Mouse (Mus musculus): ENCODE measurements around the gene Gm42791. TPM values are rescaled to one million over a fixed set of nuclear protein-coding genes. Genes with fewer than 3 reads are reported as not detected.

The Gm42791 gene
- polyA plus RNA-seq, 1 experiment from 2014 or later: not detected

DNA sequence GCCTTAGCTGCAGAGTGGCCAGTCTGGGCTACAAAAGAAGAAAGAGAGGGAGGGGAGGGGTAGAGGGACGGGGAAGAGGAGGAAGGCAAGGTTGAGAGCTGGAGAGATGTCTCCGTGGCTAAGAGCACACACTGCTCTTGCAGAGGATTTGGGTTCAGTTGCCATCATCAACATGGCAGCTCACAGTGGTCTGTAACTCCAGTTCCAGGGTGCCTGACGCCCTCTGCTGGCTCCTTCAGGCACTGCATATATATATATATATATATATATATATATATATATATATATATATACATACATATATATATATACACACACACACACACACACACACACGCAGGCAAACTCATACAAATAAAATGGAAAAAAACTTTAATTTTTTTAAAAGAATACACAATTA, 47.5 kb downstream of the Gm42791 start:
- no peak for TF ChIP-seq CTCF (IDR thresholded peaks at IDR 0.05)
- H3K27me3 ChIP-seq: no peaks in the 10 kb centered on the region
- in situ Hi-C loops (cut with MboI; ENCODE audit: low pct_unique_long_range_greater_than_20kb): no loop called here
- no peak for ATAC-seq
- POLR2A ChIA-PET: no interaction called here
- CTCF ChIA-PET: interaction anchor here (0.8 to 1.4 kb wide), 4 partner anchors 11 to 59 kb away, joined by 3 to 4 read pairs (median 3); no protein-coding TSS in a partner anchor
- DNase-seq (ENCODE audit: low read depth, low spot score): no peak

DNA sequence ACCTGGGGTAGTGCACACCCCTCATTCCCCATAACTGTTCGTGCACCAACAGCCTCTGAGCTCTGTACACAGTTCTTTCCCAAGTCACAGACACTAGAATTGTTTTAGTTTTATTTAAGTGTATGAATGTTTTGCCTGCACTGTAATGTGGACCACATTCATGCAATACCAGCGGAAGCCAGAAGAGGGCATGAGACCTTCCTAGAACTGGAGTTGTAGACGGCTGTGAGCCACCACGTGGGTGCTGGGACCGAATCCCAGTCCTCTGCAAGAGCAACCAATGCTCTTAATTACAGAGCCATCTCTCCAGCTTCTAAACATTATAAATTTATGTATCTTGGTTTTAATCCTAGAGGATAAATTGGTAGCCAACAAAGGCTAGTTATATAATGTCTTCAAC, 48.2 kb downstream of the Gm42791 start:
- peak; percentile 70 for TF ChIP-seq CTCF (IDR thresholded peaks at IDR 0.05)
- ChIA-PET POLR2A (no interaction called here), CTCF (interaction anchor here (1.2 to 1.4 kb wide), 2 partner anchors 10 to 14 kb away, joined by 3 to 4 read pairs; no protein-coding TSS in a partner anchor)
- DNase-seq (ENCODE audit: low read depth, low spot score) (no peak), ATAC-seq (no peak)
- in situ Hi-C loops (cut with MboI; ENCODE audit: low pct_unique_long_range_greater_than_20kb): no loop called here
- no peaks in the 10 kb centered on the region for H3K27me3 ChIP-seq

DNA sequence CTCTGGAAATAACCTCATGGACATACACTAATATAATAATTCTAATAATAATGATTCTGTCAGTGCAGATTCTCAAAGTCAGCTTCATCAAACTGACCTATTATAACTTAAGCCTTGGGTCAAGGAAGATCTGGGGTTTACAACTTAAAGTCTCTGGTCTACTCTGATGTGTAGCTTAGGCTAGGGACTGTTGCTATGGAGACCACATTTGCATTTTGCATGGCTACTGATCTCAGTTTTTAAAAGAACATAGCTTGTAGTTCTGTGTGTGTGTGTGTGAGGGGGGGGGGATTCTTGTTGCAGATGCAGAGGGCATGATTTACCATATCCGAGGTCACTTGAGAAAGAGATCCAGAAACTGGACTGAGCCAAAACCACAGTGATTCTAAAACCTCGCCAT, 49.2 kb downstream of the Gm42791 start:
- ATAC-seq (no peak), DNase-seq (ENCODE audit: low read depth, low spot score) (no peak)
- in situ Hi-C loops (cut with MboI; ENCODE audit: low pct_unique_long_range_greater_than_20kb): no loop called here
- H3K27me3 ChIP-seq: no peaks in the 10 kb centered on the region
- TF ChIP-seq CTCF (IDR thresholded peaks at IDR 0.05): no peak
- POLR2A ChIA-PET: interaction anchor here (0.5 to 0.7 kb wide), 2 partner anchors 12 to 35 kb away, joined by 4 to 7 read pairs; no protein-coding TSS in a partner anchor
- CTCF ChIA-PET: interaction anchor here (1.1 kb wide), 1 partner anchor 9 kb away, joined by 4 read pairs; no protein-coding TSS in a partner anchor

DNA sequence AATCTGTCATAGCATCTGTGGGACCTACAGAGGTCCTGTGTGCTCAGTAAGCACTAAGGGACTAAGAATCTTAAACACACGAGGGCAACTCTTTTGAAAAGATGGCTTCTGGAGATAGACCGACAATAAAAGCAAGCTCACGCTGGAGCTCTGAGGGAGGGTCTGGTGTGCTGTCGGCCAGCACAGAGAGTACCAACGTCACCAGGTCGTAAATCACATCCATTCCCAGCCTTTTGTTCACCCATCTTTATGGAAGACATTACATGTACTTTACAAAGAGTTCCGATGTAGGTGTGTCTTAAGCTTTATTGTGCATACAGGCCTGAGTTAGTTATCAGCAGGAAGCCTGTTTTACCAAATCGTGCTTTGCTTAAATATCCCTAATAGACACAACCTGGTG, 50.9 kb downstream of the Gm42791 start:
- ATAC-seq: no peak
- TF ChIP-seq CTCF (IDR thresholded peaks at IDR 0.05): no peak
- no peaks in the 10 kb centered on the region for H3K27me3 ChIP-seq
- ChIA-PET CTCF (interaction anchor here (1.5 kb wide), 2 partner anchors 11 to 15 kb away, joined by 3 to 4 read pairs; partner anchors contain the start of gene Katnal1), POLR2A (interaction anchor here (0.5 to 1.2 kb wide), 2 partner anchors 8 to 382 kb away, joined by 3 to 8 read pairs; no protein-coding TSS in a partner anchor)
- in situ Hi-C loops (cut with MboI; ENCODE audit: low pct_unique_long_range_greater_than_20kb): no loop called here
- no peak for DNase-seq (ENCODE audit: low read depth, low spot score)

DNA sequence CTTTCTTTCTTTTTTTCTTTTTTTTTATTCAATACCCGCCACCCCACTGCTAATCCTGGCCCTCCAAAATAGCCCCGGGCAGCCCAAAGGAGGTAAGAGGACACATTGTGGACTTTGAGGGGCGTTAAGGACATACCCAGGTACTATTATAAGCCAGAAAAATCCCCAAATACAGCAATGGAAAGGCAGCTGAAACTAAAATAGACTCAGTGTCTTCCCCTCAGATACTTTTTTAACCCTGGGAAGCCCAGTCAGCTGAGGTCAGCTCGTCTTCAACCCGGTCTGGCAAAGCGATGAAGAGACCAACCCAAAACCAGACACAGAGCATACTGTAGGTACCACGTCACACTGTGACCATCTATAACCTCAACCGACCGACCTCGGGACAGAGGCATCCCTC, 51.5 kb downstream of the Gm42791 start:
- no peaks in the 10 kb centered on the region for H3K27me3 ChIP-seq
- ATAC-seq (no peak), DNase-seq (ENCODE audit: low read depth, low spot score) (no peak)
- CTCF ChIA-PET: interaction anchor here (1.5 kb wide), 2 partner anchors 12 to 15 kb away, joined by 3 to 4 read pairs; partner anchors contain the start of gene Katnal1
- no peak for TF ChIP-seq CTCF (IDR thresholded peaks at IDR 0.05)
- POLR2A ChIA-PET: interaction anchor here (1.2 kb wide), 1 partner anchor 9 kb away, joined by 3 read pairs; no protein-coding TSS in a partner anchor
- in situ Hi-C loops (cut with MboI; ENCODE audit: low pct_unique_long_range_greater_than_20kb): no loop called here

DNA sequence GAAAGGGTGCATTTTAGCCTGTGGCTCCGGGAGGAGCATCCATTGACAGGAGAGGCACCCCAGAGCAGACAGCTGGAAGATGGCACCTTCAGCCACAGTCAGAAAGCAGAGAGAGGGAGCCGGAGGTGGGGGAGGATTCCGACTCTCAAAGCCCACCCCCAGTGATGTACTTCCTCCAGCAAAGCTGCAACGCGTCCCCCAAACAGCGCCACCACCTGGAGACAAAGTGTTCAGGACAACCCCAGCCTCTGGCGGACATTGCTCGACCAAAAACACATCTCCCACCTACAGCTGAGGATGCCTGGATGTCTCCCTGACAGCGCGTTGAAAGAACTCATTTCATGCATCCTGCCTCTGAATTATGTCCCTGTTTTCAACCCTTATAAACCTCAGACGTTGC, 52.0 kb downstream of the Gm42791 start:
- CTCF ChIA-PET: interaction anchor here (0.7 to 1.3 kb wide), 2 partner anchors 15 to 27 kb away, joined by 3 read pairs; no protein-coding TSS in a partner anchor
- ATAC-seq (no peak), DNase-seq (ENCODE audit: low read depth, low spot score) (no peak)
- POLR2A ChIA-PET: no interaction called here
- TF ChIP-seq CTCF (IDR thresholded peaks at IDR 0.05): no peak
- no peaks in the 10 kb centered on the region for H3K27me3 ChIP-seq
- in situ Hi-C loops (cut with MboI; ENCODE audit: low pct_unique_long_range_greater_than_20kb): no loop called here

DNA sequence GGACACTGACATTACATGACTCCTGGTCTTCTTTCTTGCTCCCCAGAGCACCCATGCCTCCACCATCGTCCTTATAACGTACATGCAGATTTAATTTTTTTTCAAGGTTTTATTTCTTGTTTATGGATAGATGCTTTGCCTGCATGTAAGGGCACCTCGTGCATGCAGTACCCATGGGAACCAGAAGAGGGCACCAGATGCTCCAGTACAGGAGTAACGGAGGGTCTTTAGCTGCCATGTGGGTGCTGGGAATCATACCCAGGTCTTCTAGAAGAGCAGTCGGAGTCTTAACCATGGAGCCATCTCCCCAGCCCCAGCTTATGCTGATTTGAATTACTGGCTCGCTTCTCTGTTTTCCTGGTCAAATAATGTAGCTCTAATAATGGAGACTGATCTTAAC, 52.6 kb downstream of the Gm42791 start:
- no peak for ATAC-seq
- in situ Hi-C loops (cut with MboI; ENCODE audit: low pct_unique_long_range_greater_than_20kb): no loop called here
- ChIA-PET CTCF (interaction anchor here (0.7 to 1.4 kb wide), 3 partner anchors 15 to 28 kb away, joined by 3 read pairs; no protein-coding TSS in a partner anchor), POLR2A (interaction anchor here (1.1 kb wide), 1 partner anchor 24 kb away, joined by 3 read pairs; no protein-coding TSS in a partner anchor)
- DNase-seq (ENCODE audit: low read depth, low spot score): no peak
- peak; percentile 58 for TF ChIP-seq CTCF (IDR thresholded peaks at IDR 0.05)
- H3K27me3 ChIP-seq: no peaks in the 10 kb centered on the region

DNA sequence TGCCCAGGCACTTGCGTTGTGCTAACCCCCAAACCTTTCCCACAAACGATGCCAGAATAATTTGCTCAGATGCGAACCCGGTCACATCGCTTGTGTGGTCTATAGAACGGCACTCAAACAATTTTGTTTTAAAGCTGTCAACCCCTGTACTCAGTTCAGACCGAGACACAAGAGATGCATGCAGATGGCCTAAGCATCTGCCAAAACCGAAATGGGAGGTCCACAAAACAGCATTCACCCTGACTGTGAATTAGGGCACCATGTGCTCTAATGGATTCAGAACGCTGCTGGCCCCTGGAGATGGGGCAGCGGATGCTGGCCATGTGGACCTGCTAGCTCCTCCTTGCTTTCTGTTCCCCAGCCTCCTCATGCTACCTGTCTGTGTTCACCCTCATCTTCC, 53.1 kb downstream of the Gm42791 start:
- in situ Hi-C loops (cut with MboI; ENCODE audit: low pct_unique_long_range_greater_than_20kb): no loop called here
- POLR2A ChIA-PET: interaction anchor here (1.1 kb wide), 1 partner anchor 25 kb away, joined by 3 read pairs; no protein-coding TSS in a partner anchor
- no peak for DNase-seq (ENCODE audit: low read depth, low spot score)
- TF ChIP-seq CTCF (IDR thresholded peaks at IDR 0.05): no peak
- CTCF ChIA-PET: interaction anchor here (1.3 to 1.4 kb wide), 2 partner anchors 20 to 28 kb away, joined by 3 read pairs; no protein-coding TSS in a partner anchor
- no peak for ATAC-seq
- no peaks in the 10 kb centered on the region for H3K27me3 ChIP-seq

DNA sequence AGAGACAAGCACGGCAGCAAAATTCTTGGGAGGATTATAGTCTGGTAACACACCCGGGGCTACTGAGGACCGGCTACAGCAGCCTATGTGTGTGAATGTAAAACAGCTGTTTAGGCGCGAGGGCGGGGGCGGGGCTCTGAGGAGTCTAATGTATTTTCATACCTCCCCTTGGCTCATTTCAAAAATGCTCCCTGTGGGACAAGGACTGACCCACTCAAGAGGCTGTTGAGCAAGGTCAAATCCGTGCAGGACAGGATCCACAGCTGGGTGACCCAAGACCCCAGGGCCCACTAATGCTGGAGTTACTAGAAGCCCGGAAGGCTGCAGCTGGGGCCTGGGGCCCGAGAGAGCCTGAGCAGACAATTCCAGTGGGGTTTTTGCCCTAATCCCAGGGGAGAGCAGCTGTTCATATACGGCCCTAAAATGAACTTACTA, 55.0 kb downstream of the Gm42791 start:
- TF ChIP-seq CTCF (IDR thresholded peaks at IDR 0.05): no peak

DNA sequence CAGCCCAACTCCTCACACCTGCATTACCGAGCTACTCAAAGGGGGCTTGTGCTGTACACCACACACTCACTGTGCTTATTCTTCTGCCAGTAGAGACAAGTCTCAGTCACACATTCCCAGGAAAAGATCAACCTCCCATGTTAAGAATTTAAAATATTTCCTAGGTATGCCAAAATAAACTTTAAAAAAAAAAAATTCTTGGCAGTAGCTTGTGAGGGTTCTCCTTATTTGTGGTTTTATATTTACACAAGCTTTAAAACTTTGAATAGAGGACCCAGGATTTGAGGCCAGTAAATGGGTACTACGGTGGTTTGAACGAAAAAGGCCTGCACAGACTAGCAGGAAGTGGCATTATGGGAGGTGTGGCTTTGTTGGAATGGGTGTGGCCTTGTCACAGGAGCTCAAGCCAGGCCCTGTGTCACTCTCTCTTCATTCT, 58.4 kb downstream of the Gm42791 start:
- ATAC-seq: peak; percentile 82
- TF ChIP-seq CTCF (IDR thresholded peaks at IDR 0.05): no peak

More for the DNA sequence above, 55.0 kb downstream of the Gm42791 start:
- in situ Hi-C loops (cut with MboI; ENCODE audit: low pct_unique_long_range_greater_than_20kb): no loop called here
- ATAC-seq: no peak
- no peak for DNase-seq (ENCODE audit: low read depth, low spot score)
- H3K27me3 ChIP-seq: no peaks in the 10 kb centered on the region
- POLR2A ChIA-PET: interaction anchor here (1.4 kb wide), 1 partner anchor 12 kb away, joined by 5 read pairs; no protein-coding TSS in a partner anchor
- CTCF ChIA-PET: interaction anchor here (0.8 kb wide), 1 partner anchor 31 kb away, joined by 3 read pairs; no protein-coding TSS in a partner anchor

DNA sequence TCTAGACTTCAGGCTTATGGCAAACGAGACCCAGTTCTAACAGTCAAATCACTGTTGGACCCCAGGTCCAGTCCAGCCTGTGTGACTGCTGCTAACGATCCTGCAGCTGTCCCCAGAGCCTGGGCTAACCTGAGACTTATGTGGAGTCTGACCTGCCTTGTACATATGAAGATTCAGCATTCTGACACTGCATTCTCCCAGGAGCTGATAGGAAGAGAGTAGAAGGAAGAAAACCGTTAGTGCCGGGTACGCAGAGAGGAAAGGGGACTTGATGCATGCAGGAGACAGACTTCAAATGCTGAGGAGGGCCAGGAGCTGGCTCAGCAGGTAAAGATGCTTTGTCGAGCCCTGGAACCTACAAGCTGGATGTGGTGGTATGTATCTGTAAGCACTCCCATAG, 59.1 kb downstream of the Gm42791 start:
- no peak for TF ChIP-seq CTCF (IDR thresholded peaks at IDR 0.05)
- POLR2A ChIA-PET: interaction anchor here (1.3 to 1.4 kb wide), 2 partner anchors 15 to 22 kb away, joined by 5 read pairs; no protein-coding TSS in a partner anchor
- in situ Hi-C loops (cut with MboI; ENCODE audit: low pct_unique_long_range_greater_than_20kb): no loop called here
- no peak for DNase-seq (ENCODE audit: low read depth, low spot score)
- no peak for ATAC-seq
- no peaks in the 10 kb centered on the region for H3K27me3 ChIP-seq
- CTCF ChIA-PET: interaction anchor here (0.9 to 1.5 kb wide), 6 partner anchors 10 to 19 kb away, joined by 3 to 5 read pairs (median 4); no protein-coding TSS in a partner anchor

More for the DNA sequence above, 58.4 kb downstream of the Gm42791 start:
- no peaks in the 10 kb centered on the region for H3K27me3 ChIP-seq
- DNase-seq (ENCODE audit: low read depth, low spot score): peak; percentile 60
- in situ Hi-C loops (cut with MboI; ENCODE audit: low pct_unique_long_range_greater_than_20kb): no loop called here
- POLR2A ChIA-PET: interaction anchor here (1.3 to 1.4 kb wide), 2 partner anchors 14 to 22 kb away, joined by 5 read pairs; no protein-coding TSS in a partner anchor
- CTCF ChIA-PET: interaction anchor here (1.0 to 1.5 kb wide), 6 partner anchors 9 to 28 kb away, joined by 3 to 5 read pairs (median 4); no protein-coding TSS in a partner anchor

Data from Patski (cell line).